Mouse (Mus musculus) cerebellum, adult 2 months (tissue): ENCODE results near the gene Kcnc4. TPM values are rescaled to one million over a fixed set of nuclear protein-coding genes. Genes with fewer than 3 reads are reported as not detected.

Experiments used
- DNase-seq, 2 experiments: peaks; one replicate each; pipeline ENCODE4 v3.0.0; 2021
- H3K27ac ChIP-seq: fragments of 200-500 bp; 2 replicates; pipeline ENCODE4 v1.5.1; 2012; ENCODE audit warnings: low read length, control low read depth, inconsistent platforms; ENCODE audit not compliant: insufficient read depth
- H3K27me3 ChIP-seq: fragments of 200-500 bp; 2 replicates; pipeline ENCODE4 v1.6.1; 2012; ENCODE audit warnings: inconsistent platforms, mild to moderate bottlenecking, low read length, moderate library complexity; ENCODE audit not compliant: control insufficient read depth, insufficient read depth
- H3K4me1 ChIP-seq: fragments of 200-500 bp; 2 replicates; pipeline ENCODE4 v1.6.1; 2011; ENCODE audit warnings: low read length; ENCODE audit not compliant: control insufficient read depth, insufficient read depth
- H3K4me3 ChIP-seq: fragments of 200-500 bp; replicated peaks from 2 replicates; pipeline ENCODE3; 2011; ENCODE audit warnings: mild to moderate bottlenecking, low read depth, low read length, control low read depth; ENCODE audit not compliant: insufficient read depth
- CTCF ChIP-seq: fragments of 200-500 bp; IDR thresholded peaks from 2 replicates; pipeline ENCODE4 v1.5.1; 2011; ENCODE audit warnings: low read depth, mild to moderate bottlenecking, control low read depth, low read length, moderate library complexity, borderline replicate concordance; ENCODE audit not compliant: insufficient read depth
- POLR2A ChIP-seq: fragments of 200-500 bp; IDR thresholded peaks from 2 replicates; pipeline ENCODE4 v1.6.1; 2011; ENCODE audit warnings: low read length, control low read depth, borderline replicate concordance; ENCODE audit not compliant: insufficient read depth
- WGBS: fragments of 180-500 bp; shearing (Covaris S2); methylation state at CpG from one replicate; pipeline ENCODE4 v1.1.7; 2018; 5-methylcytosine and 5-hydroxymethylcytosine counted together
- polyA plus RNA-seq: library from polyadenylated mRNA; depleted of rRNA; stranded (reverse); fragments of >200 nt; gene quantifications from 2 replicates; pipeline ENCODE4 v1.2.3, GENCODE M21; 2012; rRNA removed

The Kcnc4 gene
- polyA plus RNA-seq: 59.7 and 62.3 TPM in 2 replicates

GRCm38 (mm10) chr3:107459196-107459772 lies at the start of gene Kcnc4:
Gene Kcnc4, minus strand, starts transcription at chr3:107459552.
- peaks cover 5% of the 10 kb centered on the region; the same call in 1 of the 2 replicates for H3K4me1 ChIP-seq
- peak; percentile 48 to 65 for DNase-seq
- peak within 1 kb of the TSS; percentile 78 for H3K4me3 ChIP-seq
- TF ChIP-seq POLR2A (no peak), CTCF (no peak)
- under 1% methylated on average over 68 of the region's 68 CpGs for WGBS
- no peaks in the 10 kb centered on the region for H3K27me3 ChIP-seq
- peak within 1 kb of the TSS; percentile 82 for H3K27ac ChIP-seq

- no peak for TF ChIP-seq POLR2A
- peak; percentile 33; the same call in 1 of the 2 replicates for TF ChIP-seq CTCF
- peaks cover 27% of the 10 kb centered on the region for H3K4me1 ChIP-seq
- H3K27me3 ChIP-seq: no peaks in the 10 kb centered on the region; the same call in 1 of the 2 replicates
- H3K4me3 ChIP-seq: no peak overlapping the region
- 17% methylated on average over 8 of the region's 8 CpGs for WGBS
- peak overlapping the region; percentile 41 for H3K27ac ChIP-seq
- DNase-seq: peak in 1 of 2 experiments; percentile 53
Observed at GRCm38 (mm10) chr3:107508696-107509095, 49.3 kb upstream of the Kcnc4 start.

- no peak overlapping the region for H3K4me3 ChIP-seq
- H3K27ac ChIP-seq: no peak overlapping the region
- TF ChIP-seq POLR2A (no peak), CTCF (no peak)
- H3K27me3 ChIP-seq: no peaks in the 10 kb centered on the region; the same call in 1 of the 2 replicates
- H3K4me1 ChIP-seq: peaks cover 31% of the 10 kb centered on the region
- WGBS: 88% methylated on average over 9 of the region's 9 CpGs
- DNase-seq: no peak
Observed at GRCm38 (mm10) chr3:107507966-107508365, 48.6 kb upstream of the Kcnc4 start.

GRCm38 (mm10) chr3:107506531-107506930 lies 47.2 kb upstream of the Kcnc4 start:
- H3K4me1 ChIP-seq: peaks cover 43% of the 10 kb centered on the region
- H3K4me3 ChIP-seq: no peak overlapping the region
- peak overlapping the region; percentile 25 for H3K27ac ChIP-seq
- no peaks in the 10 kb centered on the region; the same call in 1 of the 2 replicates for H3K27me3 ChIP-seq
- no peak for DNase-seq
- TF ChIP-seq POLR2A (no peak), CTCF (no peak)
- WGBS: 20% methylated on average over 4 of the region's 4 CpGs

GRCm38 (mm10) chr3:107505464-107506367 lies 46.4 kb upstream of the Kcnc4 start:
- H3K27me3 ChIP-seq: no peaks in the 10 kb centered on the region; the same call in 1 of the 2 replicates
- WGBS: 13% methylated on average over 4 of the region's 4 CpGs
- no peak overlapping the region for H3K4me3 ChIP-seq
- H3K4me1 ChIP-seq: peaks cover 51% of the 10 kb centered on the region
- DNase-seq: peak; percentile 38 to 52
- TF ChIP-seq CTCF (no peak), POLR2A (no peak)
- H3K27ac ChIP-seq: peak overlapping the region; percentile 25

GRCm38 (mm10) chr3:107504542-107504941 lies 45.2 kb upstream of the Kcnc4 start:
- H3K27me3 ChIP-seq: no peaks in the 10 kb centered on the region; the same call in 1 of the 2 replicates
- TF ChIP-seq CTCF: no peak
- TF ChIP-seq POLR2A: no peak
- H3K4me3 ChIP-seq: no peak overlapping the region
- peaks cover 62% of the 10 kb centered on the region for H3K4me1 ChIP-seq
- no peak overlapping the region for H3K27ac ChIP-seq
- peak in 1 of 2 experiments; percentile 12 for DNase-seq
- 85% methylated on average over 1 of the region's 1 CpGs for WGBS

- peak in 1 of 2 experiments; percentile 46 for DNase-seq
- TF ChIP-seq CTCF (no peak), POLR2A (no peak)
- H3K4me1 ChIP-seq: peaks cover 68% of the 10 kb centered on the region
- WGBS: 9% methylated on average over 2 of the region's 2 CpGs
- H3K27me3 ChIP-seq: no peaks in the 10 kb centered on the region; the same call in 1 of the 2 replicates
- peak overlapping the region; percentile 2; the same call in 1 of the 2 replicates for H3K27ac ChIP-seq
- H3K4me3 ChIP-seq: no peak overlapping the region
Observed at GRCm38 (mm10) chr3:107503716-107504115, 44.4 kb upstream of the Kcnc4 start.
